Mouse (Mus musculus): Measurements from ENCODE around the gene Rps6kl1. TPM values are rescaled to one million over a fixed set of nuclear protein-coding genes. Genes with fewer than 3 reads are reported as not detected.

The Rps6kl1 gene
- total and polyA plus RNA-seq, 3 experiments, result 5.4 to 6.2 TPM; not detected in 1

DNA sequence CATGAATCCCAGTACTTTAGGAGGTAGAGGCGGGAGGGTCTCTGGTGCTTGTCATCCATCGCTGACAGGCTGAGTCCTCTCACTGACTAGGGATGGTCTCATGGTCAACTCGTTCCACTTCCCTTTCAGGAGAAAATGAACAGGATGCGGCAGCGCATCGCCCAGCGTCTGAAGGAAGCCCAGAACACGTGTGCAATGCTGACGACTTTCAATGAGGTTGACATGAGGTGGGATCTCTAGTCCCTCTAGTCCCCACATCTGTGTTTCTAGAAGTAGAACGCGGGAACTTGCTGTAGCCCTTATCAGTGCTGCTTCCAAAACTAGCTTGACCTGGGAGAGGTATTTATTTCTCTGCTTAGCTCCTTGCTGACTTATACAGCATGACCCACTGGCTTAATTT, 27.4 kb downstream of the Rps6kl1 start:
- TF ChIP-seq E2F4 (IDR thresholded peaks at IDR 0.05; ENCODE audit: borderline replicate concordance, low read depth, low read length), result no peak
- TF ChIP-seq UBTF (IDR thresholded peaks at IDR 0.05; ENCODE audit: borderline replicate concordance, insufficient read depth, low read depth, low read length), result no peak
- TF ChIP-seq ZKSCAN1 (IDR thresholded peaks at IDR 0.05; ENCODE audit: low read depth, low read length), result no peak
- TF ChIP-seq POLR2A (IDR thresholded peaks at IDR 0.05; ENCODE audit: control insufficient read depth in 1 of 2, insufficient read depth in 1 of 2, low read depth in 1 of 2, low read length in 2 of 2, poor library complexity in 1 of 2), result no peak
- no peak for TF ChIP-seq ZNF384 (IDR thresholded peaks at IDR 0.05; ENCODE audit: low read depth, low read length)
- no peak for TF ChIP-seq GABPA (IDR thresholded peaks at IDR 0.05; ENCODE audit: low read depth, low read length)
- no peak for TF ChIP-seq NRF1 (IDR thresholded peaks at IDR 0.05; ENCODE audit: insufficient read depth, low read depth, low read length, poor library complexity, severe bottlenecking)
- no peak for TF ChIP-seq SIN3A (IDR thresholded peaks at IDR 0.05; ENCODE audit: low read length)
- no peak for TF ChIP-seq ELF1 (IDR thresholded peaks at IDR 0.05; ENCODE audit: low read depth, low read length)
- no peak for DNase-seq (ENCODE audit: low read depth, low spot score)
- Histone ChIP-seq H3K27me3 (ENCODE audit: control insufficient read depth in 1 of 2, insufficient read depth in 2 of 2, low read length in 2 of 2) (no peaks in the 10 kb centered on the region), H3K36me3 (ENCODE audit: control insufficient read depth in 1 of 2, insufficient read depth in 2 of 2, low read length in 2 of 2) (peaks cover 0 to 44% of the 10 kb centered on the region in 2 experiments; a peak in 3 of 4 replicates), H3K9ac (ENCODE audit: control insufficient read depth, low read depth, low read length, poor library complexity, severe bottlenecking) (no peak overlapping the region), H3K4me3 (ENCODE audit: control insufficient read depth in 1 of 2, insufficient read depth in 1 of 2, low read depth in 2 of 2, low read length in 2 of 2) (no peak overlapping the region), H3K4me1 (ENCODE audit: control insufficient read depth in 1 of 2, insufficient read depth in 2 of 2, low read length in 2 of 2) (no peaks in the 10 kb centered on the region), H3K9me3 (replicated peaks; ENCODE audit: insufficient read depth, low read length) (no peaks in the 10 kb centered on the region), H3K79me2 (ENCODE audit: control insufficient read depth, insufficient read depth, low read length, poor library complexity) (no peaks in the 10 kb centered on the region), H3K27ac (ENCODE audit: control insufficient read depth, low read depth, low read length) (no peak overlapping the region)

DNA sequence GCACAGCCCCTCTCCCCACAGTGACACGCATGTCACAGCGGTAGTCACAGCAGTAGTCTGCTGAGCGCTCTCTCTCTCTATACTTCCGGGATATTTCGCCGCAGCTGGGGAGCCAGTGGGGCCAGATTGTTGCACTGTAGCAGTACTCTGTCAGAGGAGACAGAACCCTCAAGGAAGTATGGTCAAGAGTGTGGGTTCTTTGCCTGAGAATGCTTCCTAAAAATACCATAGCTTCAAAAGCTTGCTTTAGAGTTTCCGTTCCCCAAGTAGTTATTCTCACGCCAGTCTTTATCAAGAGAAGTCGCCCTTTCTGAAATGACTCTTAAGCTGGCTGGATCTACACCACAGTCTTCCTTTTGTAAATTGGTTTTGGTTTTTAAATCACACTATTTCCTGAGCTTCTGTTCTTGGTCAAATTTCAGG, 27.9 kb downstream of the Rps6kl1 start:
- DNase-seq (ENCODE audit: low read depth, low spot score), result no peak

GRCm38 (mm10) chr12:85121806-85122459, 29.1 kb downstream of the Rps6kl1 start:
- no peaks in the 10 kb centered on the region for H3K4me1 ChIP-seq (ENCODE audit: control insufficient read depth in 1 of 2, insufficient read depth in 2 of 2, low read length in 2 of 2)

More for the DNA sequence above, 27.9 kb downstream of the Rps6kl1 start:
- Histone ChIP-seq H3K9me3 (replicated peaks; ENCODE audit: insufficient read depth, low read length) (no peaks in the 10 kb centered on the region), H3K4me1 (ENCODE audit: control insufficient read depth in 1 of 2, insufficient read depth in 2 of 2, low read length in 2 of 2) (no peaks in the 10 kb centered on the region), H3K9ac (ENCODE audit: control insufficient read depth, low read depth, low read length, poor library complexity, severe bottlenecking) (no peak overlapping the region), H3K27ac (ENCODE audit: control insufficient read depth, low read depth, low read length) (no peak overlapping the region), H3K4me3 (ENCODE audit: control insufficient read depth in 1 of 2, insufficient read depth in 1 of 2, low read depth in 2 of 2, low read length in 2 of 2) (no peak overlapping the region), H3K27me3 (ENCODE audit: control insufficient read depth in 1 of 2, insufficient read depth in 2 of 2, low read length in 2 of 2) (no peaks in the 10 kb centered on the region), H3K36me3 (ENCODE audit: control insufficient read depth in 1 of 2, insufficient read depth in 2 of 2, low read length in 2 of 2) (peaks cover 0 to 46% of the 10 kb centered on the region in 2 experiments; a peak in 3 of 4 replicates), H3K79me2 (ENCODE audit: control insufficient read depth, insufficient read depth, low read length, poor library complexity) (no peaks in the 10 kb centered on the region)
- TF ChIP-seq USF1 (IDR thresholded peaks at IDR 0.05; ENCODE audit: low read depth, low read length), result no peak
- TF ChIP-seq SMC3 (IDR thresholded peaks at IDR 0.05; ENCODE audit: low read depth, low read length), result no peak
- no peak for TF ChIP-seq ELF1 (IDR thresholded peaks at IDR 0.05; ENCODE audit: low read depth, low read length)
- no peak for TF ChIP-seq NELFE (IDR thresholded peaks at IDR 0.05; ENCODE audit: low read depth, low read length)
- TF ChIP-seq CHD1 (IDR thresholded peaks at IDR 0.05; ENCODE audit: low read depth, low read length), result no peak
- TF ChIP-seq GATA1 (IDR thresholded peaks at IDR 0.05; ENCODE audit: low read depth, low read length), result no peak

More at GRCm38 (mm10) chr12:85121806-85122459, 29.1 kb downstream of the Rps6kl1 start:
- Histone ChIP-seq H3K79me2 (ENCODE audit: control insufficient read depth, insufficient read depth, low read length, poor library complexity) (peaks cover 2% of the 10 kb centered on the region), H3K36me3 (ENCODE audit: control insufficient read depth in 1 of 2, insufficient read depth in 2 of 2, low read length in 2 of 2) (peaks cover 0 to 46% of the 10 kb centered on the region in 2 experiments; a peak in 3 of 4 replicates), H3K27me3 (ENCODE audit: control insufficient read depth in 1 of 2, insufficient read depth in 2 of 2, low read length in 2 of 2) (no peaks in the 10 kb centered on the region), H3K4me3 (ENCODE audit: control insufficient read depth in 1 of 2, insufficient read depth in 1 of 2, low read depth in 2 of 2, low read length in 2 of 2) (no peak overlapping the region), H3K9ac (ENCODE audit: control insufficient read depth, low read depth, low read length, poor library complexity, severe bottlenecking) (no peak overlapping the region), H3K9me3 (replicated peaks; ENCODE audit: insufficient read depth, low read length) (no peaks in the 10 kb centered on the region), H3K27ac (ENCODE audit: control insufficient read depth, low read depth, low read length) (no peak overlapping the region)
- no peak for DNase-seq (ENCODE audit: low read depth, low spot score)
- TF ChIP-seq NRF1 (IDR thresholded peaks at IDR 0.05; ENCODE audit: insufficient read depth, low read depth, low read length, poor library complexity, severe bottlenecking) (no peak), ZKSCAN1 (IDR thresholded peaks at IDR 0.05; ENCODE audit: low read depth, low read length) (no peak)

Data from MEL (cell line).